Mouse (Mus musculus): Measurements from ENCODE around the gene Igfn1. TPM values are rescaled to one million over a fixed set of nuclear protein-coding genes. Genes with fewer than 3 reads are reported as not detected.

The Igfn1 gene
- polyA plus RNA-seq, 1 experiment from 2014 or later: 0.14 TPM

DNA sequence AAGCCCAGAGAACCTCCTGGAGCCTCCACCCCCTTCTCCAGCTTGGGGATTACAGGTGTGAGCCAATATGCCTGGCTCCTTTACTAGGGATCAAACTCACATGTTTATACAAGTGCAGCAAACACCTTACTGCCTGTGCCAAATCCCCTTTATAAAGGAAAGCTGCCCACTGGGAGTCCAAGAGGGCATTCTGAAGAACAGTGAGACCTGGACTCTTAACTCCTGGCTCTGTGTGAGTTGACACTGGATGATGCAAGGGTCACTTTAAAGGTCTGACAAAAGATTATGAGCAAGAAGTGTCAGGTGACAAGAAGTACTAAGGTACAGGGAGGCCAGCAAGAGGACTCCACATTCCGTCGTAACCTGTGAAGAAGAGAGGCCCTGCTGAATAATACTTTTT lies 4.7 kb downstream of the Igfn1 start:
- Histone ChIP-seq H3K27me3 (peaks cover 4% of the 10 kb centered on the region; the same call in 1 of the 2 replicates), H3K36me3 (no peaks in the 10 kb centered on the region), H3K4me1 (no peaks in the 10 kb centered on the region), H3K27ac (no peak overlapping the region), H3K9ac (no peak overlapping the region), H3K4me3 (no peak overlapping the region), H3K4me2 (no peak overlapping the region), H3K9me3 (no peaks in the 10 kb centered on the region)
- ATAC-seq (ENCODE audit: insufficient number of reproducible peaks, low FRiP score, low TSS enrichment, low read depth): no peak
- 81% methylated on average over 2 of the region's 2 CpGs for WGBS

DNA sequence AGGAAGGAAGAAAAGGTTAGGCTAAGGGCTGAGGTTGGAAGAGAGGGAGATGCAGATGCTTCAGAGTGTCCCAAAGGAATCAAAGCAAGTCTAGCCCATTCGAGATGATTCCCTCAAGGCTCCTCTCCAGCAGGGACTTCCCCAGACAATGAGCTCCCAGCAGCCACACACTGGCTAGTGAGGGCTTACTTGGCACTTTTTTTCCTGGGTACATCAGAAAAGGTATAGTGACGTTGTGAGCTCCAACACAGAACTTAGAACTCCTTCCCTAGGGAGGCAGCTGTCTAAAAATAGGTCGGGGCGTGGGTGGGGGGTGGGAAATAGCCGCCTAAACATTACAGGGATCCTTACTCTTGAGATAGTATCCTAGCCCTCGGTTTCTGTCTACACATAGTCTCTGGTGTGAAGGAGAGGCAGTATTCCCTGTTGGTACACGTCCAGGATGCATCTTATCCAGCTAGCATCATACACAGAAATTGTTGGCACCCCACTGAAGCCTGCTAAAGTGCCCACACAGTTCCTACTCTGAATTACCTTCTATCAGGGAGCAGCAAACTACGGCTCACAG lies 6.3 kb downstream of the Igfn1 start:
- WGBS: 56% methylated on average over 8 of the region's 8 CpGs
- Histone ChIP-seq H3K9me3 (no peaks in the 10 kb centered on the region), H3K4me3 (no peak overlapping the region), H3K27me3 (peaks cover 4% of the 10 kb centered on the region; the same call in 1 of the 2 replicates), H3K4me1 (no peaks in the 10 kb centered on the region), H3K36me3 (no peaks in the 10 kb centered on the region), H3K27ac (no peak overlapping the region), H3K9ac (no peak overlapping the region), H3K4me2 (no peak overlapping the region)
- no peak for ATAC-seq (ENCODE audit: insufficient number of reproducible peaks, low FRiP score, low TSS enrichment, low read depth)

- Histone ChIP-seq H3K4me3 (no peak overlapping the region), H3K9ac (no peak overlapping the region), H3K36me3 (no peaks in the 10 kb centered on the region), H3K9me3 (no peaks in the 10 kb centered on the region), H3K4me1 (no peaks in the 10 kb centered on the region), H3K27me3 (peaks cover 4% of the 10 kb centered on the region; the same call in 1 of the 2 replicates), H3K27ac (no peak overlapping the region), H3K4me2 (no peak overlapping the region)
- 70% methylated on average over 7 of the region's 7 CpGs for WGBS
- ATAC-seq (ENCODE audit: insufficient number of reproducible peaks, low FRiP score, low TSS enrichment, low read depth): no peak
Measured at GRCm38 (mm10) chr1:135997537-135997936, 8.6 kb downstream of the Igfn1 start.

- no peak overlapping the region for H3K9ac ChIP-seq
- ATAC-seq (ENCODE audit: insufficient number of reproducible peaks, low FRiP score, low TSS enrichment, low read depth): peak; percentile 9; the same call in 1 of the 2 replicates
- H3K4me3 ChIP-seq: no peak overlapping the region
- no peak overlapping the region for H3K4me2 ChIP-seq
- no peak overlapping the region for H3K27ac ChIP-seq
- H3K9me3 ChIP-seq: no peaks in the 10 kb centered on the region
- no peaks in the 10 kb centered on the region for H3K4me1 ChIP-seq
- H3K27me3 ChIP-seq: peaks cover 4% of the 10 kb centered on the region; the same call in 1 of the 2 replicates
- H3K36me3 ChIP-seq: no peaks in the 10 kb centered on the region
- WGBS: 60% methylated on average over 4 of the region's 4 CpGs
Measured at GRCm38 (mm10) chr1:135993470-135993869, 12.7 kb downstream of the Igfn1 start.

DNA sequence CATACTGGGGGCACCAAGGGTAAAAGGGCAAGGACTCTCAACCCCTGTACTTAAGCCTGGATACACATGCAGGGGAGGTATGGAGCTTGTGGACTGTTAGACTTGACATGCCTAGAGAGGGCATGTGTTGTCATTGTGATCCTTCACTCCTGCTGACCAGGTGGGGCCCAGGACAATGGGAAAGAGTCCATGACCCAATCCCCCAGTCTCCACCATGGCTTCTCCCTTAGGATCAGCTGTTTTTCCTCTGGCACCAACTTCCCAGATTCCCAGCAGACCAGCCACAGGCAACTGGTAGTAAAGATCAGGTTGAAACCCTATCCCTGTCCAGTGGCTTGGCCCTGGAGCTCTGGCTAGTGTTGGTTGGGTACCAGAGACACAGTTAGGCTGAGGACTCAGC lies 16.3 kb downstream of the Igfn1 start:
- H3K4me1 ChIP-seq: no peaks in the 10 kb centered on the region
- H3K36me3 ChIP-seq: no peaks in the 10 kb centered on the region
- no peak overlapping the region for H3K27ac ChIP-seq
- no peaks in the 10 kb centered on the region for H3K9me3 ChIP-seq
- no peak overlapping the region for H3K4me2 ChIP-seq
- ATAC-seq (ENCODE audit: insufficient number of reproducible peaks, low FRiP score, low TSS enrichment, low read depth): no peak
- no peak overlapping the region for H3K9ac ChIP-seq
- H3K4me3 ChIP-seq: no peak overlapping the region
- no peaks in the 10 kb centered on the region for H3K27me3 ChIP-seq

GRCm38 (mm10) chr1:135984105-135984504 lies 22.0 kb downstream of the Igfn1 start:
- Histone ChIP-seq H3K4me3 (no peak overlapping the region), H3K9me3 (no peaks in the 10 kb centered on the region), H3K4me1 (no peaks in the 10 kb centered on the region), H3K27me3 (no peaks in the 10 kb centered on the region), H3K4me2 (no peak overlapping the region), H3K9ac (no peak overlapping the region), H3K27ac (no peak overlapping the region), H3K36me3 (no peaks in the 10 kb centered on the region)
- WGBS: 19% methylated on average over 5 of the region's 5 CpGs
- no peak for ATAC-seq (ENCODE audit: insufficient number of reproducible peaks, low FRiP score, low TSS enrichment, low read depth)

GRCm38 (mm10) chr1:135972576-135972975 lies 33.6 kb downstream of the Igfn1 start:
- Histone ChIP-seq H3K9me3 (no peaks in the 10 kb centered on the region), H3K36me3 (no peaks in the 10 kb centered on the region), H3K4me3 (no peak overlapping the region), H3K27me3 (no peaks in the 10 kb centered on the region), H3K27ac (no peak overlapping the region), H3K4me2 (no peak overlapping the region), H3K4me1 (no peaks in the 10 kb centered on the region), H3K9ac (no peak overlapping the region)
- 87% methylated on average over 3 of the region's 3 CpGs for WGBS
- no peak for ATAC-seq (ENCODE audit: insufficient number of reproducible peaks, low FRiP score, low TSS enrichment, low read depth)

DNA sequence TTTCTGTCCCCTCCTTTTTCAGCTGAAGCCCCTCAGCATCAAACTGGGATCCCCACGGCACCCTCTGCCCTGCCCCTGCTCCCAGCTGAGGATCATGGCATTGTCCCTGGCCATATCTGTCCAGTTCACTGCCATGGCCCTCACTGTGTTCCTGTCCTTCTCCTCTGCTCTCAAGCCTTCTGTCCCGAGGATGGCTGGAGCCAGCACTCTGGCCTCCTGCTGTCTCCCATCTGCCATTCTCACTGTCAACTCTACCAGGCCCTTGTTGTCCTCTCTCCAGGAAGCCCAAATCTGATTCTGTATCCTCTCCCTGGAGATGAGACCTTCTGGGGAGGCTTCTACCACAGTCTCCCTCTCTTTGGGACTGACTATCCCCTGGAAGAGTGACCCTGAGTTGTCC lies 35.7 kb downstream of the Igfn1 start:
- Histone ChIP-seq H3K9ac (no peak overlapping the region), H3K27me3 (no peaks in the 10 kb centered on the region), H3K4me3 (no peak overlapping the region), H3K36me3 (no peaks in the 10 kb centered on the region), H3K9me3 (no peaks in the 10 kb centered on the region), H3K4me1 (no peaks in the 10 kb centered on the region), H3K27ac (no peak overlapping the region), H3K4me2 (no peak overlapping the region)
- WGBS: 56% methylated on average over 2 of the region's 2 CpGs
- ATAC-seq (ENCODE audit: insufficient number of reproducible peaks, low FRiP score, low TSS enrichment, low read depth): no peak

- no peak overlapping the region for H3K9ac ChIP-seq
- no peak overlapping the region for H3K4me2 ChIP-seq
- no peaks in the 10 kb centered on the region for H3K36me3 ChIP-seq
- H3K27me3 ChIP-seq: no peaks in the 10 kb centered on the region
- ATAC-seq (ENCODE audit: insufficient number of reproducible peaks, low FRiP score, low TSS enrichment, low read depth): no peak
- no peak overlapping the region for H3K4me3 ChIP-seq
- H3K4me1 ChIP-seq: no peaks in the 10 kb centered on the region
- H3K9me3 ChIP-seq: no peaks in the 10 kb centered on the region
- no peak overlapping the region for H3K27ac ChIP-seq
- 72% methylated on average over 4 of the region's 4 CpGs for WGBS
Measured at GRCm38 (mm10) chr1:135967739-135968138, 38.4 kb downstream of the Igfn1 start.

DNA sequence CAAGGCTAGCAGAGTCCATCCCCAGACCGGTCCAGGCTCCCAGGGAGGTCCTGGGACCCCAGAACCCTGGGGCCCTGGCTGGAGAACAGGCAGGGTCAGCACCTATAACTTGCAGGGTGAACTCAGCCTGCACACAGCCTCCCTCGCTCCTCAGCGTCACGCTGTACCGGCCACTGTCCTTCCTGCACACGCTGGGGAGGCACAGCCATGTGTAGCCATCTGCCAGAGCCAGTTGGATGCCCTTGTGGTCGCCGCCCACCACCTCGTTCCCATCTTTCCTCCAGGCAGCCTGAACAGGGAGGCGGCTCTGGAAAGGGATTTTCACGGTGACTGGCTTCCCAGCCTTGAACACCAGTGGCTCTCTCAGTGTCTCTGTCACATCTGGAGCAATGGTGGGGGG lies 41.6 kb downstream of the Igfn1 start:
- WGBS: 68% methylated on average over 11 of the region's 11 CpGs
- Histone ChIP-seq H3K4me2 (no peak overlapping the region), H3K9ac (no peak overlapping the region), H3K36me3 (no peaks in the 10 kb centered on the region), H3K27me3 (no peaks in the 10 kb centered on the region), H3K4me3 (no peak overlapping the region), H3K9me3 (no peaks in the 10 kb centered on the region), H3K27ac (no peak overlapping the region), H3K4me1 (no peaks in the 10 kb centered on the region)
- ATAC-seq (ENCODE audit: insufficient number of reproducible peaks, low FRiP score, low TSS enrichment, low read depth): no peak

DNA sequence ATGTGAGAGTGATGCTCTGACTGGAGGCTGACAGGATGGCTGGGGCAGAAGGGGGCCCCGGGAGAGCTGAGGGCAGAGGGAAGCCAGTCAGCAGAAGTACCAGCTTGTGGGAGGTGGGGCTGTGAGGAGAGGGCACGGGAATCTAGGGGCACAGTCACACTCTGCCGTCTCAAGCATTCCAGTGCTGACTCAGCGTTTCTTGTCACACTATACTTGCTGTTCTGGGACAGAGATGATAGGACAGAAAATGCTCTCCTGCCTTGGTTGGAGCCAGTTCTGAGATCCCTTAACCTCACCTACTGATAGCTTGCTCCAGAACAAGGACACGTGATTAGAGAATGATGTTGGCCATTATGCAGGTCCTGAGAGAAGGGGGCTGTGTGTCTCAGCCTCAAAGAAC lies 43.0 kb downstream of the Igfn1 start:
- WGBS: 67% methylated on average over 5 of the region's 5 CpGs
- Histone ChIP-seq H3K27ac (no peak overlapping the region), H3K4me2 (no peak overlapping the region), H3K27me3 (no peaks in the 10 kb centered on the region), H3K9ac (no peak overlapping the region), H3K4me3 (no peak overlapping the region), H3K4me1 (no peaks in the 10 kb centered on the region), H3K36me3 (no peaks in the 10 kb centered on the region), H3K9me3 (no peaks in the 10 kb centered on the region)
- ATAC-seq (ENCODE audit: insufficient number of reproducible peaks, low FRiP score, low TSS enrichment, low read depth): no peak

DNA sequence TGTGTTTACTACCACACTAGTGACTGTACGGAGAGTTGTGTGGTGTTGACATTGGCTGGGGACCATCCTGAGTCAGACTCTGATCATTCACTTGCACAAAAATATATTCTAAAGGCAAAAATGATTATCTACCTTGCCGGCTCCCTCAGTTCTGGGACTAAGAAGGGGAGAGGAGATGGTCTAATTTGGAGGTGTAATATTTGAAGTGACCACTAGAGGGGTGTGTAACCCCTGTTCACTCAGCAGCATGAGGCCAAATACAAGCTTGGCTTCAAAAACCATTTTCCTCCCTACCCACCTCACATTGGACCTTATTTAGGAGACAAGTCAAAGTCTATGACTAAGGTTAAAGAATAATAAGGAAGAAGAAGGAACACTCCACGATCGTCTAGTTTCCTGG lies 47.7 kb downstream of the Igfn1 start:
- H3K9ac ChIP-seq: no peak overlapping the region
- H3K27ac ChIP-seq: no peak overlapping the region
- no peaks in the 10 kb centered on the region for H3K9me3 ChIP-seq
- no peak overlapping the region for H3K4me2 ChIP-seq
- WGBS: 50% methylated on average over 4 of the region's 4 CpGs
- no peaks in the 10 kb centered on the region for H3K4me1 ChIP-seq
- no peaks in the 10 kb centered on the region for H3K36me3 ChIP-seq
- no peak overlapping the region for H3K4me3 ChIP-seq
- no peak for ATAC-seq (ENCODE audit: insufficient number of reproducible peaks, low FRiP score, low TSS enrichment, low read depth)
- 0 out of 2 replicates have a peak, but pooled peaks cover 13% of the 10 kb centered on the region for H3K27me3 ChIP-seq

GRCm38 (mm10) chr1:135948871-135949270 lies 57.3 kb downstream of the Igfn1 start:
- no peaks in the 10 kb centered on the region for H3K36me3 ChIP-seq
- 0 out of 2 replicates have a peak, but pooled peaks cover 2% of the 10 kb centered on the region for H3K4me1 ChIP-seq
- ATAC-seq (ENCODE audit: insufficient number of reproducible peaks, low FRiP score, low TSS enrichment, low read depth): peak; percentile 16; the same call in 1 of the 2 replicates
- WGBS: 53% methylated on average over 2 of the region's 2 CpGs
- no peak overlapping the region for H3K9ac ChIP-seq
- peaks cover 4% of the 10 kb centered on the region; the same call in 1 of the 2 replicates for H3K27me3 ChIP-seq
- H3K4me3 ChIP-seq: no peak overlapping the region
- no peak overlapping the region for H3K27ac ChIP-seq
- H3K4me2 ChIP-seq: no peak overlapping the region
- H3K9me3 ChIP-seq: no peaks in the 10 kb centered on the region
